Mouse (Mus musculus): ENCODE results near the gene Tbc1d5.

Gene Tbc1d5

DNA sequence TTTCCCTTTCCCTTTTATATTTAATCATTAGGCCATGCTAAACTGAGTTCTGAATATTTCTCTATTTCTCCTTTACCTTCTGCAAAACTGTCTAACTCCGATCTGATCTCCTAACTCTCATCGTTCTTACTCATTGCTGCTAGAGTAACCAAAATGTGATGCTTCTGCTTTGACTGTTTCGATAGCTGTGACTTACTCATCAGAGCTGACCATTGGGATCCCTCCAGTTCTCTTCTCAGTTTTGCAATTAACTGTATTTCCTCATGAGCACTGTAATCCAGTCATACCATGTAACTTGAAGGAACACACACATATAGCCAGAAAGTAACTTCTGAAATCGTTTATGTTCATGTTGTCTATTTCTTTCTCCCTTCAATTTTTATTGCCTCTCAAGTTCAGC, 306.6 kb downstream of the Tbc1d5 start:
- no peak for DNase-seq

GRCm38 (mm10) chr17:50867297-50867696, 311.9 kb downstream of the Tbc1d5 start:
- no peak for DNase-seq

- DNase-seq = no peak
These were observed 314.4 kb downstream of the Tbc1d5 start for GRCm38 (mm10) chr17:50864781-50865180.

DNA sequence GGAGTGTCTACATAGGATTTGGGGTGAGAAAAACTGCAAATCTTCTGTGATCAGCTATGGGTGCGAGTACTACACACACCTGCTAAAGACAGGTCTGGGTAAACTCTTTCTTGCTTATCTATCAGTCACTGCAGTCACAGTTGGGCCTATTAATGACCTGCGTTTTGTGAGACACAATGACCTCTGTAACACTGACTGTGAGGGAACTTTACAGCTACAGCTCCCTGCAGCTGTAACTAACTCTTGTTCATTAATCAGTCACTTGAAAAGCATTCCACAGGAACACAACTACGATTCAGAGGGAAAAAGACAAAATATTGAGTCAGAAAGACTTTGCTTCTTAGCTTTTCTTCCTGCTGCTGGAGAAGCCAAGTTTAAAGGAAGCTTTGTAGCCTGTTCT, 325.9 kb downstream of the Tbc1d5 start:
- no peak for DNase-seq

- DNase-seq = no peak
These were observed 327.8 kb downstream of the Tbc1d5 start for GRCm38 (mm10) chr17:50851382-50851781.

DNA sequence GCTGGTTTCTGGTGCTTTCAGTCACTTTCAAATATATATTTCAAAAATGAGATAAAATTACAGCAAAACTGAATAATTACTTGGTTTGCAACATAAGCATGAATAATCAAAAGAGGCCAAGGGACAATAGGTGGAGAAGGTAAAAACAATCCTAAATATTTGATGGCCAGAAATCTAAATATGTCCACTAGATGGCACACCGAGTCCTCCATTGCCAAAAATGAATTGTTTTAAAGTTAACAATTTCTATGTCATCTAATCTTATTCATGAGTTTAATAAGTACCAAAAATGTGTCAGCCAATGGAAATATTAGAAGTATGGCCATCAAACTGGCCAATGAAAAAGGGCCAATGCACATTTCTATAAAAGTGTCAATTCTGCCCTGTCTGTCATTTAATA, 365.1 kb downstream of the Tbc1d5 start:
- DNase-seq = no peak

DNA sequence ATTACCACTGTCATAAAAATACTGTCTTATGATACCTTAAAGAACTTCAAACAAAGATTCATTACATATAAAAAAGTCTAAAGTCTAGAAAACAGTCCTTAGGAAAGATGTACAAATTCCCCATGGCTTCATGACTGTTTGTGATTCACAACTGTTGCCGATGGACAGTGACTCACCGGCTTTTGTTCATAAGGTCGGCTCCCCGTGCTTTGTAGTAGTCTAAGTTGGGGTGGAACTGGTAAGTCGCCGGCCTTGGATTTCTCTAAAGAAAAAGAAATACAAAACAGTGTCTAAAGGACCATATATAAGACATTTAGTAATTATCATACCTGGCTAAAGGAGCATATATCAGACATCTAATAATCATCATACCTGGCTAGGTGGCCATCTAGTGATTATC, 365.6 kb downstream of the Tbc1d5 start:
- DNase-seq = no peak

GRCm38 (mm10) chr17:50805631-50806030, 373.5 kb downstream of the Tbc1d5 start:
- no peak for DNase-seq

GRCm38 (mm10) chr17:50803234-50803633, 375.9 kb downstream of the Tbc1d5 start:
- no peak for DNase-seq

DNA sequence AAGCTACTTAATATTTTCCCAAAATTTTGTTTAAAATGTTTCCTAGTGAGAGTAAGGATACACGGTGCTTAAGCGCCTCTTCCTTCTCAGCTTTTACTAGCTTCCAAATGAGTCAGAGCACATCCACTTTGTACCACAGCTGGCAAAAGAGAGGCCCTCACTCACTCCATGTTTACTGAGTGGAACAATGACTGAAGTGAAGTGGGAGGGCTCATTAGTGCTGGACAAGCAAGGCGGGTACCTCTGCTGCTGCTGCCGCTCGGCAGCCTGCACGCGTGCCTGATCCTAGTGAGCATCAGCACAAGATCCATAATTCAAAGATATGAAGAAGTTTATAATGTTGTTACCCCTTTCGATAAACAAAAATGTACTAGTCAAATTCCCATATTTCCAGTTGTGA, 376.8 kb downstream of the Tbc1d5 start:
- no peak for DNase-seq

- peak in 1 of 2 experiments; percentile 25 for DNase-seq
These were observed 383.6 kb downstream of the Tbc1d5 start for GRCm38 (mm10) chr17:50795445-50796095.

GRCm38 (mm10) chr17:50791671-50792070, 387.5 kb downstream of the Tbc1d5 start:
- no peak for DNase-seq

- no peak for DNase-seq
These were observed 390.3 kb downstream of the Tbc1d5 start for GRCm38 (mm10) chr17:50788835-50789234.

- DNase-seq = no peak
These were observed 403.9 kb downstream of the Tbc1d5 start for GRCm38 (mm10) chr17:50775247-50775646.

GRCm38 (mm10) chr17:50764387-50764786, 414.8 kb downstream of the Tbc1d5 start:
- DNase-seq = no peak

DNA sequence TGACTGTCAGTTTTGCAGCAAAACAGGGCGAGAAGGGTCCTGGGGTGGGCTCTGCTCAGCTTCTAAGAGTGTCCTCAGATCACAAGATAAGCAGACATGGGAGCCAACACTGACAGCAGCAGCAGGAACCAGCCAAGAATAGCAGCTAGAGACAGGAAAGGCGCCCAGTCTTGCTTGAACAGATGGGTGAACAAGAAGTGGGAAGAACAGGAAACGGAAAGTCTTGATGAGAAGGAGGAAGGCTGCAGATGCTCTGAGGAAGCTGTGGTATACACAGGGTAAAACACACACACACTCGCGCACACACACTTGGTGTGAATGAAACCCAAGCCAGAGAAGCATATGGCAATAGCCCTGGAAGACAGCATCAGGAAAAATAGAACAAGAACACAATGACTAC, 415.7 kb downstream of the Tbc1d5 start:
- peak; percentile 7 to 14 for DNase-seq

GRCm38 (mm10) chr17:50762231-50762630, 416.9 kb downstream of the Tbc1d5 start:
- no peak for DNase-seq

GRCm38 (mm10) chr17:50761082-50761481, 418.1 kb downstream of the Tbc1d5 start:
- no peak for DNase-seq

DNA sequence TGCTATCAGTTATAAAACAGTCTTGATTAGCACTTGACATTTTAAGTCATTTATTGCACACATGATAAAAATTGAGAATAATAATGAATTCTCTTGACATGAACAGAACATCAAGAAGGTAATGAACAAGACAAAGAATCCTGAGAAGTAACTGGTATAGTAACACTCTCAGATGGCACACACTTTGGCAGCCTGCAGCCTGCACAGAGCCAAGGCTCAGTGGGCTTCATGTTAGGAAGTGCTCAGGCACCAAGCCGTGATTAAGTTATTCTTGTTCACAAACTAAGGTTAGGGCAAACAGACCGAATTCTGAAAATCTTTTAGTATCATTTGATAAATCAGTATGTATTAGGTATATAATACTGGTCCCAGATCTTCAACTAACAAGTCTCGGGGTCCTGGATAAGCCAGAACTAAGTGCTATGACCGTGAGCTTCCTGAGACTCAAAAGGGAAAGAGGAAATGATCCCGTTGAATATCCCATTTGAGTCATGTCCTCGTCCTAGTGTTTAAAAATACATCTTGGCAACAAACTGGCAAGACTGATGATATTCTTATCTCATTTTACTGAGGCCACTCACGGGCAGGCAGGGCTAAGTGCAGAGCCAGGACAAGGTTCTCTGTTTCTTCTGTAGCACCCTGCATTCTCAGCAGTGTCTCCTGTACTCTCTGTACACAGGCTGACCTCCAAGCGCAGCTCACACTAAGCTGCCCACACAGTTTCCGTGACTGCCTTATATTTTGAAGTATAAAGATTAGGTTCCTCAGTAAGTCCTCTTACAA, 425.6 kb downstream of the Tbc1d5 start:
- DNase-seq = no peak

DNA sequence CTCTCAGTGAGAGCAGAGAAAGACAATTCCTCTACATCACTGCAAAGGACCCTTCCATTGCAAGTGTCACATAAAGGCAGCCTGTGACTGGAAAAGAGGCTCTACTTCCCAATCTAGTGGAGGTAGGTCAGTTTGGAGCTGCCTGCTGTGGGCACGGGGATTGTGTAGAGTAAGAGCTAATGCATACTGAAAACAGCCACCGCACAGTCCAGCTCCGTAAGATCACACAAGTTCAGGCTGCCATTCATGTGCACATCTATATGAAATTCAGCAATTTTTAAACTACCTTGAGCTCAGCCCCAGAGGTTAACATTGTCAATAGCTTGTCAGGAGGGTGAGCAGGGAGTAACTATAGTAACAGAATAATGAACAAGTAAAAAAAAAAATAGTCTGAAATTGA, 426.4 kb downstream of the Tbc1d5 start:
- DNase-seq = no peak

GRCm38 (mm10) chr17:50751911-50752310, 427.2 kb downstream of the Tbc1d5 start:
- no peak for DNase-seq

GRCm38 (mm10) chr17:50750874-50751273, 428.3 kb downstream of the Tbc1d5 start:
- no peak for DNase-seq

DNA sequence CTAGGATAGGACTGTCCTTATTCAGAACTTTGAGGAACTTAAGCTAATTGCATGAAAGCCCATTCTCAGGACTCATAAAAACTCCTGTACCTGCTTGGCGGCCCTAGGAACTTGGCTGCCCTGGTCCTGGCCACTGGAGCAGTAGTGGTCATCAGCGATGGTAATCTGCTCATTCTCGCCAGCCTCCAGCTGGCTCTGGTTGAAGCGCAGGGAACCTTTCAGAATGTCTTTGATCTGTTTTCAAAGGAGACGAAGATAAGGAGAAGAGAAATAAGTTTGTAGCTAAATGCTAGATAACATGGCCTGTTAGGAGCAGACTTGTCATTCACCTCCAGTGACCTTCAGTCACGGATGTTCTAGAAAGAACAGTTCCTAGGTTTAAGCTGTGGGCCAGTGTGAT, 437.8 kb downstream of the Tbc1d5 start:
- no peak for DNase-seq

- DNase-seq = no peak
These were observed 438.3 kb downstream of the Tbc1d5 start for GRCm38 (mm10) chr17:50740804-50741203.

DNA sequence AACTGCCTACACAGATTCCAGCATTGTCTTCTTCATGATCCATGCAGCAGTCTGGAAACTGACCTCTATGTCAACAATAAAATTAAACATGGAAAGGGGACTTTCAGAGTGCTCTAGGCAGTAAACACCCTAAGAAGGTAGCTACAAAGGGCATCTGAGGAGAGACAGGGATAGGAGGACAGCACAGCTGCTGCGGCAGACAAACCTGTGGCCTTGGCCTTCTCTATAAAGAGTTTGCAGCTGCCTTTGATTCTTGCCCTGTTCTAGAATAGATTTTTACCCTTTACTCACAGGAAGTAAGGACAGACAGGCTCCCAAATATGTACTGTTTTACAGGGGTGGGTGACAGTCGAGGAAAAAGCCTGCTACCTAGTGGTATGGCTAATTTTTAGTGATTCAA, 440.7 kb downstream of the Tbc1d5 start:
- DNase-seq = no peak

Data from spleen, adult 18-20 months (tissue).